Mouse (Mus musculus) intestine, postnatal 0 days (tissue): Measurements from ENCODE around the gene Tjp3. TPM values are rescaled to one million over a fixed set of nuclear protein-coding genes. Genes with fewer than 3 reads are reported as not detected.
A peak's percentile ranks its signal among the peaks of the same experiment; 100 is the strongest.

Source experiments
- ATAC-seq: fragments of 200-750 bp; cut with Nextera tagmentation; 2 replicates; pipeline ENCODE4 v1.8.0; 2017; ENCODE audit warnings: mild to moderate bottlenecking, moderate TSS enrichment, moderate library complexity
- H3K27ac ChIP-seq: fragments of 300-500 bp; sonication (generic); 2 replicates; pipeline ENCODE4 v1.5.1; 2014; ENCODE audit warnings: mild to moderate bottlenecking, low read depth, low read length, moderate library complexity
- H3K27me3 ChIP-seq: fragments of 300-500 bp; sonication (generic); replicated peaks from 2 replicates; pipeline ENCODE4 v1.6.1; 2014; ENCODE audit warnings: low read length, mixed read lengths; ENCODE audit not compliant: control insufficient read depth, insufficient read depth
- H3K36me3 ChIP-seq: fragments of 300-500 bp; sonication (generic); 2 replicates; pipeline ENCODE4 v1.6.1; 2014; ENCODE audit warnings: mild to moderate bottlenecking, moderate library complexity; ENCODE audit not compliant: control insufficient read depth, insufficient read depth
- H3K4me1 ChIP-seq: fragments of 300-500 bp; sonication (generic); replicated peaks from 2 replicates; pipeline ENCODE4 v1.6.1; 2014; ENCODE audit warnings: antibody characterized with exemption, low read length, mixed read lengths; ENCODE audit not compliant: control insufficient read depth, insufficient read depth
- H3K4me2 ChIP-seq: fragments of 300-500 bp; sonication (generic); replicated peaks from 2 replicates; pipeline ENCODE4 v1.6.1; 2014; ENCODE audit warnings: low read depth, mild to moderate bottlenecking, moderate library complexity
- H3K4me3 ChIP-seq: fragments of 300-500 bp; sonication (generic); 2 replicates; pipeline ENCODE4 v1.5.1; 2014; ENCODE audit warnings: low read depth, low read length
- H3K9ac ChIP-seq: fragments of 300-500 bp; sonication (generic); 2 replicates; pipeline ENCODE4 v1.6.1; 2014; ENCODE audit warnings: mild to moderate bottlenecking, low read depth, low read length
- H3K9me3 ChIP-seq: fragments of 300-500 bp; sonication (generic); 2 replicates; pipeline ENCODE4 v1.6.1; 2016; ENCODE audit warnings: mixed run types; ENCODE audit not compliant: control insufficient read depth
- CTCF ChIP-seq: sonication (generic); IDR thresholded peaks from 2 replicates; pipeline ENCODE4 v1.5.1; 2016; ENCODE audit warnings: low read depth, mild to moderate bottlenecking, control low read depth, antibody characterized with exemption, moderate library complexity
- WGBS: fragments of 180-500 bp; shearing (Covaris S2); extraction: QIAGEN DNeasy Blood & Tissue Kit; methylation state at CpG from one replicate; pipeline ENCODE4 v1.1.7; 2014; 5-methylcytosine and 5-hydroxymethylcytosine counted together
- polyA plus RNA-seq: library from polyadenylated mRNA; unstranded; fragments of >200 nt; fragmentation: Nextera tagmentation; extraction: Ambion mirVana; gene quantifications from 2 replicates; pipeline ENCODE4 v1.2.1, GENCODE M21; 2015

Tjp3 gene
- polyA plus RNA-seq, 1 experiment from 2014 or later = 43.4 TPM

DNA sequence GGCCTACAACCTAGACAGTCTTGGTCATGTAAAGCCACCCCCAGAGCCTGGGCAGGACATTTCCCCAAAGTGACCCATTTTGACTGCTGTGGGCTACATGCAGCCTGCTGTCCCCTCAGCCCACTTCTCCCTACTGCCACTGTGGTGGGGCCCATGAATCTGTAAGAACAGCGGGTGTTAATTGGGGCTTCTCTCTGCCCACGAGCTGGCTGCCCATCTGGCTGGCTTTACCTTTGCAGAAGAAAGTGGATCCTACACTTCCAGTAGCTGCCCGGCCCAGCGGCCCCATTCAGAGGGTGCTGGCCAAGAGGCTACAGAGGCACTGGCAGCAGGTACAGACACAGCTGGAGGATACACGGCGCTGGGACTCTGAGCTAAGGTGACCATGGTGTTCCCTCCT is 46.2 kb downstream of the Tjp3 start:
- H3K27me3 ChIP-seq = 0 out of 2 replicates have a peak, but pooled peaks cover 6% of the 10 kb centered on the region
- H3K9ac ChIP-seq = no peak overlapping the region
- H3K36me3 ChIP-seq = no peaks in the 10 kb centered on the region
- TF ChIP-seq CTCF = no peak
- WGBS = 90% methylated on average over 6 of the region's 6 CpGs
- H3K4me2 ChIP-seq = no peak overlapping the region
- peaks cover 5% of the 10 kb centered on the region for H3K4me1 ChIP-seq
- H3K27ac ChIP-seq = no peak overlapping the region
- no peaks in the 10 kb centered on the region for H3K9me3 ChIP-seq
- no peak overlapping the region for H3K4me3 ChIP-seq
- ATAC-seq = no peak

DNA sequence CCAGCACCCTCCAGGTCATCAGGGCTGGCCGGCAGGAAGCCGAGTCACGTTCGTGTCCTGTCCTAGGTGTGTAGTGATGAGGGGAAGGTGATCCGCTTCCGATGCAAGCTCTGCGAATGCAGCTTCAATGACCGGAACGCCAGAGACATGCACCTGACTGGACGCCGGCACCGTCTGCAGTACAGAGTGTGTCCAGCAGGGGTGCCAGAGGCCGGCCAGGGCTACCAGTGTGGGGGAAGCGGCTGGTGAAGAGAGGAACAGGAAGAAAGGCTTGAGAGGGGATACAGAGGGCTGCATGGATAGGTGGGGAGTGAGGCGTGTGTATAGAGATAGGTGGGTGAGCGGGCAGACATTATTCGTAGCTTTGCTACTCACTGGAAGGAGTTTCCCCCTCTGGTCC is 46.8 kb downstream of the Tjp3 start:
- H3K4me1 ChIP-seq = peaks cover 5% of the 10 kb centered on the region
- H3K4me3 ChIP-seq = no peak overlapping the region
- TF ChIP-seq CTCF = peak; percentile 98
- H3K36me3 ChIP-seq = no peaks in the 10 kb centered on the region
- no peak overlapping the region for H3K27ac ChIP-seq
- H3K9ac ChIP-seq = no peak overlapping the region
- peaks cover 11% of the 10 kb centered on the region; the same call in 1 of the 2 replicates for H3K27me3 ChIP-seq
- WGBS = 10% methylated on average over 17 of the region's 17 CpGs
- H3K9me3 ChIP-seq = no peaks in the 10 kb centered on the region
- ATAC-seq = peak; percentile 30
- peak overlapping the region; percentile 10 for H3K4me2 ChIP-seq

DNA sequence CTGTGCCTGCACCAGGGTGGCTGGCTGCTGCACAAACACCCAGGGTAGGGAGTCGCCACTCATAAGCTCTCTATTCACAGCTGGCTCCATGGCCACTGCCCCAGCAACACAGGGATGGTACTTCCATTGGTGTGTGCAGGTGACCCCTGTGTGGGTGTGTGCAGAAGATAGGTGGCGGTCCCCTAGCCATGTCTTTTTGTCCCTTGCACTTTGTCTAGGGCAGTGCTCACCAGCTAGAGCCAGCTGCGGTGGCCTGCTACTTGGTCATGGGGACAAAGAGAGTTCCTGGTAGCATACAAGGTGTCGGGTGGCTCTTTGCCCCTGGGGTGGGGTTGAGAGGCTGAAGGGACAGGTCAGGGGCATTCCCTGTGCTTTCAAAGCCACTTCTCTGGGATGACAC is 47.2 kb downstream of the Tjp3 start:
- no peaks in the 10 kb centered on the region for H3K36me3 ChIP-seq
- peaks cover 15% of the 10 kb centered on the region; the same call in 1 of the 2 replicates for H3K27me3 ChIP-seq
- peak; percentile 7 for ATAC-seq
- peaks cover 5% of the 10 kb centered on the region for H3K4me1 ChIP-seq
- peak overlapping the region; percentile 10; the same call in 1 of the 2 replicates for H3K4me2 ChIP-seq
- WGBS = 67% methylated on average over 4 of the region's 4 CpGs
- no peak for TF ChIP-seq CTCF
- H3K9me3 ChIP-seq = no peaks in the 10 kb centered on the region
- no peak overlapping the region for H3K27ac ChIP-seq
- no peak overlapping the region for H3K4me3 ChIP-seq
- no peak overlapping the region for H3K9ac ChIP-seq

DNA sequence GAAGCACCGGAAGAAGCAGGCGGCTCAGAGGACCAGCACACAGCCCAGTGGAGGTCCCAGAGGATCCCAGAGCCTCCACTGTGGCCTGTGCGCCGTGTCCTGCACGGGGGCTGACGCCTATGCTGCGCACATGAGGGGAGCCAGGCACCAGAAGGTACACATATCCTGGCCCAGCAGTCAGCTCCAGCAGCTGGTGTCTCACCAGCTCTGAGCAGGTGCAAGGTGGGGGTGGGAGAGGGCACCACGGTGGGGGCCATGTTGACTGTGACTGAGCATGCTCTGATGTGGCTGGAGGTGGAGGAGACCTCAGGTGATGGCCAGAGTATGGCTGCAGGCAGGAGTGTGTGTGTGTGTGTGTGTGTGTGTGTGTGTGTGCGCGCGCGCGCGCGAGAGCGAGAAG is 49.4 kb downstream of the Tjp3 start:
- no peak for TF ChIP-seq CTCF
- H3K4me3 ChIP-seq = no peak overlapping the region
- H3K4me1 ChIP-seq = no peaks in the 10 kb centered on the region; the same call in 1 of the 2 replicates
- ATAC-seq = no peak
- H3K27me3 ChIP-seq = peaks cover 15% of the 10 kb centered on the region; the same call in 1 of the 2 replicates
- no peak overlapping the region for H3K4me2 ChIP-seq
- 88% methylated on average over 16 of the region's 16 CpGs for whole genome bisulfite sequencing
- H3K9me3 ChIP-seq = no peaks in the 10 kb centered on the region
- H3K36me3 ChIP-seq = no peaks in the 10 kb centered on the region
- no peak overlapping the region for H3K9ac ChIP-seq
- no peak overlapping the region for H3K27ac ChIP-seq

DNA sequence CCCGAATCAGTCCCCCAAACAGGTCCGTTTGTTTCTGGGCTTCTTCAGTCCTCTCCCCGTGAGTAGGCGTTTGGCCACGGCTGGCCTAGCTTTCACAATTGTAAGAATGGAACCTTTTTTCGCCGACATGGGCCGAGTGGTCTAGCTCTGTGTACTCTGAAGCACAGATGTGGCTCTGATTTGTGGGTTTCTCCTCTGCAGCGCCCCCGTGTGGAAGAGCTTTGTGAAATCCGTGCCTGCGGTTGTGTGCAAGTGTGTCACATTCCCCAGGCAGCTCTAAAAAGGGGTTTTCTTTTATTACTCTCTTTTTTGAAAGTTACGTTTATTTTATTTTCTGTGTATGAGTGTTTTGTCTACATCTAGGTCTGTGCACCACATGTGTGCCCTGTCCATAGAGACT is 50.5 kb downstream of the Tjp3 start:
- no peak overlapping the region for H3K27ac ChIP-seq
- no peaks in the 10 kb centered on the region for H3K36me3 ChIP-seq
- peaks cover 15% of the 10 kb centered on the region; the same call in 1 of the 2 replicates for H3K27me3 ChIP-seq
- WGBS = 36% methylated on average over 13 of the region's 13 CpGs
- no peaks in the 10 kb centered on the region; the same call in 1 of the 2 replicates for H3K4me1 ChIP-seq
- ATAC-seq = no peak
- TF ChIP-seq CTCF = peak; percentile 80
- H3K4me2 ChIP-seq = no peak overlapping the region
- H3K9ac ChIP-seq = no peak overlapping the region
- H3K9me3 ChIP-seq = no peaks in the 10 kb centered on the region
- no peak overlapping the region for H3K4me3 ChIP-seq

DNA sequence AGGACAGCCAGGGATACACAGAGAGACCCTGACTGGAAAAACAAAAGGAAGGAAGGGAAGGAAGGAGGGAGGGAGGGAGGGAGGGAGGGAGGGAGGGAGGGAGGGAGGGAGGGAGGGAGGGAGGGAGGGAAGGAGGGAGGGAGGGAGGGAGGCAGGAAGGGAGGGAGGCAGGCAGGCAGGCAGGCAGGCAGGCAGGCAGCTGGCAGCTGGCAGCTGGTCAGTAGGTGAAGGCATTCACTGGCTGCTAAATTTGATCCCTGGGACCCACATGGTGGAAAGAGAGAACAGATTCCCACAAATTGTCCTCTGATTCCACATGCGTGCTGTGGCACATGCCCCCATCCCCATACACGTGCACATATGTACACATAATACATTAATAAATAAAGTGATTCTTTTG is 52.8 kb downstream of the Tjp3 start:
- Histone ChIP-seq H3K9ac (no peak overlapping the region), H3K27me3 (peaks cover 15% of the 10 kb centered on the region; the same call in 1 of the 2 replicates), H3K36me3 (no peaks in the 10 kb centered on the region), H3K9me3 (no peaks in the 10 kb centered on the region), H3K4me1 (no peaks in the 10 kb centered on the region), H3K4me3 (no peak overlapping the region), H3K27ac (no peak overlapping the region), H3K4me2 (no peak overlapping the region)
- 80% methylated on average over 2 of the region's 2 CpGs for WGBS
- no peak for ATAC-seq
- TF ChIP-seq CTCF = no peak
